Mouse (Mus musculus) heart, postnatal 4 days (tissue): ENCODE measurements at regions not wholly inside any gene's neighbourhood (a gene's known extent, or its start where the extent isn't known, plus 50 kb on each side); places are given as distances from the start of the nearest gene placed in this dataset.
A peak's percentile ranks its signal among the peaks of the same experiment; 100 is the strongest.

Experiments used
- DNase-seq: peaks from one replicate; pipeline ENCODE4 v3.0.0; 2021

DNA sequence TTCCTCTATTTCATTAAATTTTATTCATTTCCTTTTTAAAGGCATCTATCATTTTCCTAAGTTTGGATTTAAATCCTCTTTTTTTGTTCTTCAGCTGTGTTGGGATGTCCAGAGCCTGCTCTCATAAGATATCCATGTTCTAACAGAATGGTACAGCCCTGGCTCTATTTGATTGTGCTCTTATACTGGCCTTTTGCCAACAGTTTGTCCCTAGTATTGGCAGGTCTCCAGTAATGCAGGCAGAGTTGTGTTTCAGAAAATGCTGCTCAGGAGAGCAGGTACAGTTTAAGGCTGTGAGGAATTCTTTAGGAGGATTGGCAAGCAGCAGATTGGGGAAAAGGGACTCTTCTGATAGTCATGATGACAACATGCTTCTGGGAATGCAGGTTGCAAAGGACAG lies 797.1 kb upstream of the Slit2 start:
- DNase-seq, result no peak

DNA sequence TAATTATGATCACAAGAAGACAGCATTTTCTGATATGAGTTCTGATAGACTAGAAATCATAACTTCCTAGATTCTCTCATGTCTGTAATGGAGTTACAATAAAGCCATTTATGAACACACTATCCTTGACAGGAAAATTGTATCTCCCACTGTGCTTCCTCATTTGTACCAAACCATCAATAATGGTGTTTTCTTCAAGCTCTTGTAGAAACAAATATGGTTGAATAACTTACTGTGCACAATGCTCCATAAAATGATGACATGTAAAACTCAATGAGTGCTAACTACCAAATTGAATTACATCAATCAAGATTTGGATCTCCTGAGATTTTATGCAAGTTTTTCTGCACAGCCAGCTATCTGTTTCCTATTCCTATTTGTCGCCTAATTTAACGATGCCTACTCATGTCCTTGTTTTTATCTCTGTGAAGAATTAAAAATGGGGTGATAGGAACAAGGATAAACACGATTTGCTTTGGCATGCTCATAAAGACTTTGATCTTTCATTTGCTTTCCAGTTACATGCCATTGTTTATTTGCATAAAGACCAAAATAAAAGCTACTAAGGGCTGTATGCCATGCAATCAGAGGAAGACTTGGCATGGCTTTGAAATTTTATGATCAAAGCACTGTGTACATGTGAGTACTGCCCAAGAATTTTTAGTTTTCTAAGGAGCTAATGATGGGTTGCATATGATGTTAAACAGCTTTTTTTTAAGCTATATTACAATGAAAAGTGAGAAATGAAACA lies 780.6 kb upstream of the Slit2 start:
- no peak for DNase-seq

DNA sequence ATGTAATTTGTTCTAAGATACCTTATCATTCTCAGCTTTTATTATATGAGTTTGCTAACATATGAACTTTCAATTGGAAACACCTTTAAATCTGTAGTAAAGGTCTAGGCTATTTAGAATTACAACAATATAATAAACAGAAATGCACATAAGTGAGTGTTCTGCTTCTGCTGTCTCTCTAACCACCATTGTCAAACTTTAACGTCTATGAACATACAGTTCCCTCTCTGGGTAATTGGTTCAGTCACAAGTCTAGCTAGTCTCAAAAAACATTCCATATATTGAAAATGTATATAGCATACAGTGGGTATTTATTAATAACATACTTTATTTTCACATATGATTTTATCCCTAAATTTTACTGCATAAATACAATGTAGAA lies 780.0 kb upstream of the Slit2 start:
- DNase-seq, result no peak

DNA sequence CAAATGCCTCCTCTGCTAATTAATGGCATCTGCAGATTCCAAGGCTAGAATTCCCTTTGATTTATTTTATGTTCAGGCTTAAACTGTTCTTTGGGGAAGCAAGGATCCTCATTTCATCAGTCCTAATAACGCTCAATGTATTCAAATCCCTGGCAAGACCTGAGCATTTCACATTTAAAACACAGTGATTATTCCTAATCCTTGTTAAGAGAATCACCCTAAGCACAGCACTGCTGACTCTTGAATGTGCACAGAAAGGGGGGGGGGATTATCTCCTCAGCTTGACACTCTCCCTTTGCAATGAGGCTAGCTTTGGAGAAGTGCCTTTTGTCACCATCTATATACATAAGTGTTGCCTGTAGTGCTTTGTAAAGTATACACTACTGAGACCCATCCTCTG lies 772.4 kb upstream of the Slit2 start:
- no peak for DNase-seq

DNA sequence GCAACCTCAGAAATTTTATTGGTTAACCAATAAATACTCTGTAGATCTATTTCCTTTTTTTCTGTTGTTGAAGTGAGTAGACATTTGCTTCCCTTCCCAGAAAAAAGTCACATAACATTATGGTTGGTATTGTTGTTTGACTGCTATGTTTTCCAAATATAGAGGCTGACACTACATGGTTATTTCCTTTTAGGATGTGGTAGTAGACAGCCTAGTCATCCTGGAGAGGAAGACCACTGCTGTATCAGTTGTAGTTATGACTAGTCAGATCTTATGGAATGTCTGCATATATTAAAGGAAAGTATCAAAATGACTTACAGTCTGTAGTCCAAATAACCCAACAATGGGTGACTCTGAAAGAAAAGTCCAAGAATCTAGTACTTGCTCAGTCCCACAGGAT lies 767.5 kb upstream of the Slit2 start:
- DNase-seq, result no peak

DNA sequence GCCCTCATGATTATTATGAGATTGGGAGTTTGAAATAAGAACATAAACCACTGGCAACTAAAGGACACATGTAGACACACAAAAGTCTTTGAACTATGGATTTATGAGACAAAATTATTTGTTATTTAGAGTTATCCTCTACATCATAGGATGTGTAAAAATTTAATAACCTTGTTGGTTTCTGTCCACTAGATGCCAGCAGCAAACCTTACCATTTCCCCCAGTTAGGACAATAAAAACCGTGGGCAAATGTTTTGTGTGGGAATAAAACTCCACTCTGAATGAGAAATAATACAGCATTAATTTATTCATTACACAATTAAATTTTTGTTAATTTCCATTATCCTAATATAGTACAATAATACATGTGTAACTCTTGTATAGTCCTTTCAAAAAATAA lies 757.7 kb upstream of the Slit2 start:
- no peak for DNase-seq

DNA sequence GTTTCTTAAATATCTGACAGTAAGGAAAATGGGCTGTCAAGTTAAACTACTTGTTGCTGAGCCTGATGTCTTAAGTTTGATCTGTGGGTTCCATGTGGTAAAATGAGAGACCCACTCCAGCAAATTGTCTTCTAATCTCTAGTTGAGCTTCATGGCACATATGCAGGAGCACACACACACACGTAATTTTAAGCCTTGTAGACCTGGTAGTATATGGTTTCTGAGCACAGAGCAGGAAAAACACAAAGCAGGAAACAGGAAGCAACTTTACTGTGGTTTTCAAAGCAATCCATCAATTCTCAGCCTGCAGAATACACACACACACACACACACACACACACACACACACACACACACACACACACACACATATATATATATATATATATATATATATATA lies 746.8 kb upstream of the Slit2 start:
- no peak for DNase-seq

DNA sequence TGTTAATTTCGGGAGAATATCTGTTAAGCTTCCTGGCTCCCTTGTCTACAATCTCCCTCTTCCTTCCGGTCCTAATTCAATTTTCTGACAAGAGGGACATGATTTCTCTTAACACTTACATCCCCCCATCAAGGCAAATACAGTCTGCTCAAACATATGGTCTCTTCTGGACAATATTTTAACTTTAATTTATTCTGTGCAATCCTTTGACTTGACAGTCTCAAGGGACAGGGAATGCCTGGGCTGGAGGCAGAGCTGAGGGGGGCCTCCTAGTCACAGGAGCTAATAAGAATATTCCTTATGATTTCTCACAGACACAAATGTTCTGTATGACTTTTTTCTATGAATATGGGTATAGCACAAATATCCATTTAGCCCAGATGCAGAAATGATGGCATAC lies 742.9 kb upstream of the Slit2 start:
- no peak for DNase-seq

DNA sequence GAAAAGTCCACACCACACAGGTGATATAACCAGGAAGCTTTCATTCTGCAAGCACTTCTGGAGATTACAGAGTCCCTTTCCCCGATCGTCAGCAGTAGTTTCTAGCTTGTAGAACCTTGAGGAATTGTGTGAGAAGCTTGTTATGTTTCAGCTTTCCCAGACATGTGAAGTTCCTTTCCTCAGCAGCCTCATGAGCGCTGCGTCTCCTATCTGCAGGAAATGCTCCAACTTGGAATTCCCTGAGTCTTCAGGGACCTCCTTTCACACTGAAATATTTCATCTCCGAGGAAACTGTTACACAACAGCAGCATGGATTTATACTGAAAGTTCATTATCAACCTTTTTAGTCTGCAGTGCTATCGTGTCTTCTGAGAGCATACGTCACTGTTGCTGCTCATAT lies 742.4 kb upstream of the Slit2 start:
- DNase-seq, result peak; percentile 42

DNA sequence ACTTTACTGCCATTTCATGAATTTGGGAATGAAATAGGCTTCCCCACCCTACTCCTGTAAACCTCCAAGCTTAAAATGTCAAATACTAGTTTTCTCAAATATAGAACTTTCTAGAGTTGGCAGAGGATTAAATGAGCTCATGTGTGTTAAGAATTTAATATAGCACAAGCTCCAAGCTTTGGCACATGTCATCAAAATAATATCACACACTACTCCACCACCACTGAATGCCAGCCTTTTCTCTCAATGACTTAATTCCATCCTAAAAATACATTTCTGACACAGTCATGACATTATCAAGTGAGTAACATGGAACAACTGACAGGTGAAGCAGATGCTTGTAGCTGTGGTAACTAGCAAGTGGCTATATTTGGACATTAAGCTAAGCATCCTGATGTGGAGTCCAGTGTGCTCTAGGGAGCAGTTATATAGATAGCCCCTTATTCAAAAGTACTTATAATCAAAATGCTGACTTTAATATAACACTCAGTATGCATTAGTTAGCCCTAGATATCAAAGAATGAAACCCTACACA lies 728.0 kb upstream of the Slit2 start:
- no peak for DNase-seq

DNA sequence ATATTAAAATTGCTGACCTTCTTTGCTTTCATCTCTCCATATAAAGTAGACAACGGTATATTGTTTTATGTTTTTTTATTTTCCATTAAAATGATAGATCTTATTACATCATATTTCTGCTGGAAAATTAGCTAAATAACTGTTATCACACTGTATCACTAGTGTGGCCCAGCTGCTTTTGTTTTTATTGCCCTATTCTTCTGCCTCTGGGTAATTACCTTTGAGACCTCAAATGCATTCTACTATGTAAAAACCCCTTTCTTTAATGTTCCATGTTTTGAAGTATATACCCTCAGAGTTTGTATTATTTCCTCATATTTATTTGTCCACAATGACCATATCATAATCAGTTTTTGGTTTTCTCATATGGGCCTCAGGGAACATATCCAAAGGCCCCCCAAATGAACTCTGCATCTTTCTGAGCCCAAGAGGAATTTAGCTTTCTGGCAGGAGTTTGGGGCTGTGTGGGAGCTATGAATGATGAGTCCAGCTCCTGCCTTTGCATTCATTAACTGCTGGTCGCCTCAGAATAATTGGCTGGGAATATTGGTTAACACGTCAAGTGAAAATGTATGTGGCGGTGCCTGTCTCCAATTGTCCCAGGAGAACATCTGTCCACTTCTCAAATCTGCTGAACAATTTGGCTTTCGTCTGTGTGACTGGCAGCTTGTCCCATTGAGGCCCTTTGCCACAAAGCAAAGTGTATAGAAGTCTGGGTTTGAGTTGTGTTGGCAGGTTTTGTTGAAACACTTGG lies 721.1 kb upstream of the Slit2 start:
- DNase-seq, result no peak

DNA sequence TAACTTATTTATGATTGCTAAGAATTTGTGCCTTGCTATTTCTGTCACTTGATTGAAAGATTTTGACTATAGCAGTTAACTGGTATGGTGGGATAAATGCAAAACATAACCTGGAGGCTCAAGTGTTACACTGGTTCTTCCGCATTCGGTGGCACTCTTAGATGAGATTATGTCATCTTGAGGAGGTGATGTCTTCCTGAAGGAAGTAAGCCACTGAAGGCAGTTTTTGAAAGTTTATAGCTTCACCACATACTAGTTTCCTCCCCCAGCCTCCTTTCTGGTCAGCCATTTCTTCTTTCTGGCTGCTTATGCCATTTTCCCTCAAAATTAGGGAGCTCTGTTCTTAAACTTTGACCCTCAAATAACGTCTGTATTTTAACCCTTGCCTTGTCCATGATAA lies 710.3 kb upstream of the Slit2 start:
- no peak for DNase-seq

DNA sequence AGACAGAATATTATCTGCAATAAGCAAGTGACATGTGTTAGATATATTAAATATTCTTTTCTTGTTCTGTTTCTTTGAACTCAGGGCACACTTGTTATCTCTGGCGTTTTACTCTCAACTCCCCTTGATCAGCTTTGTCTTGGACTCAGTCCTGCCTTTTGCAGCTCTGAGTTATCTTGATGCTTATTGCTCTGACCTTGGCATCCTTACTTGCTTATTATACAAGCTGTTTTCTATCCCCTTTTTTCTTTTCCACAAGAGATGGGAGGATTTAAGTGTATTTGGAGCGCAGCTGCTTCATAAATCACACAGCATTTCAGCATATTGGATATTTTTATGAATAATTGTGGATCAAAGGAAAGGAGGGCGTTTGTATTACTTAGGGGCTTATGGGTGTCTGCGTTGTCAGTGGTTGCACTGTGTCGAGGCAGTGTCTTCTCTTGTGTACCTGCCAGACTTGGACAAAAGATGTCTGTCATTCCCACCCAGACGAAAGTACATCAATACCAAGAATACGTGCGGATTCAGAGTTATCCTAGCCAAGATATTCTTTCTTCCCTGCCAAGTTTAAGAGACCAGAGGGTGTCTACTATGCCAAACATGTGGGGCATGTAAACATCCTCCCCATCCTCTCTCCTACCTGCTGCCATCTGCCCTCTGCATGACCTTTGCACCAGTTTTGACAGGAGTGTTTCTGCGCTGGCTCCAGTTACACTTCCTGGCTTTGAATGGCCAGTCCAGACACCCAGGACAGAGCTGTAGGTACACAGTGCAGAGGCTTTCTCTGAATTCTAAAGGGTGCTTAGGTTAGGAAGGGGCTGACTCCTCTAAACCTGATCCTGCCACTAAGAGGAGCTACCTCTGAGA lies 709.3 kb upstream of the Slit2 start:
- DNase-seq, result peak; percentile 14

DNA sequence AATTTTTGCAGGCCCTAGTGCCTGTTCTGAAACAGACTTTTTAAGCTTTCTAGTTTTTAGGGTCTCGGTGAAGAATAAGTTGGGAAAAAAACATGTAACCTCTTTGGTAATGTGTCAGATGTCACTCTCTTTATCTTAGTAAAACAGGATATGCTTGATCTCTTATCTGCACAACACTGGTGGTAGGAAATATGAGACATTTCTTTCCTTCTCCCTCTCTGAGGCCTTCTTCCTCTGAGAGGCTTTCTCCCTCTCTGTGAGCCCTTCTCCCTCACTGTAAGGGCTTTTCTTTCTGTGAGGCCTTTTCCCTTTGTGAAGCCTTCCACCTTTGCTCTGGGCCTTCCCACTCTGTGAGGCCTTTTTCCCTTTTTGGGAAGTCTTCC lies 708.7 kb upstream of the Slit2 start:
- no peak for DNase-seq

DNA sequence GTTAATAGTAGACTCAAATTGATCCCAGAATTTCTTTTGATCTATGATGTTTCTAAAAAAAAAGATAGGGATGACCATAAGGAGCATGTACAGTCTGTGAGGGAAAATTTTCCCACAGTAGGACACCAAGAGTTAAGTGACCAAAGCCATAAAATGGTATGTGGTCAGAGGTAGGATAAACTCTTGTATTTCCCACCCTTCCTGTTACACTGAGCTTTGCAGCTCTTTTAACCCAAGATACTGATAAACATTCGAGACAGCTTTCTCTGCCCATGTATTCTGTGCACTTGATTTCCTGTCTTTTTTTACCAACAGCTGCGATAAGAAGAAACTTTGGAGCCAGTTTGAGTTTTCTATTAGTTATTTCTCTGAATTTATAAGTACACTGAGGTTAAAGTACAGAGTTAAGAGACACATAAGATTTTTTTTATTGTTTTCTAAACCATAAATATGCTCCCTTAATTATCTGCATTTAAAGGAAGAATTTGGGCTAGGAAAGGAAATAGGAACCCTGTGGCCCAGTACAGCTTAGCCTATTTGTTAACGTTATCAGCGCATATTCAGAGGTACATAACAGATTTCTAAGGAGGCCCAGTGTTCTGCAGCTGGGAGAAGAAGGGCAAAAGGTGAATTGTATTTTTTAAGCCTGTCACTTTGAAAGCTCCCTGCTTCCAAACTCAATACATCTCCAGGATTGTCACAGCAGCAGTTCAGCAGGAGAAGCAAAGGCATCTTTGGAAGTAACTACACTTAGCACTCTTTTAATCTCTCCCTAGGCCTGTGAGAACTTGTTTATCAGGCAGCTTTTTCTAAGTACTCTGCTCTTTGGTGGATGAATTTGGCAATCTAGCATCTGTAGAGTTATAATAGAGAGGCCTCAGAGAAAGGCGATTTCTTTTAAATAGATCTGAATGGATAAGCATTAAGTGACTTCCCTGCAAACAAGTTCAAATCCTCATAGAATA lies 706.4 kb upstream of the Slit2 start:
- no peak for DNase-seq

DNA sequence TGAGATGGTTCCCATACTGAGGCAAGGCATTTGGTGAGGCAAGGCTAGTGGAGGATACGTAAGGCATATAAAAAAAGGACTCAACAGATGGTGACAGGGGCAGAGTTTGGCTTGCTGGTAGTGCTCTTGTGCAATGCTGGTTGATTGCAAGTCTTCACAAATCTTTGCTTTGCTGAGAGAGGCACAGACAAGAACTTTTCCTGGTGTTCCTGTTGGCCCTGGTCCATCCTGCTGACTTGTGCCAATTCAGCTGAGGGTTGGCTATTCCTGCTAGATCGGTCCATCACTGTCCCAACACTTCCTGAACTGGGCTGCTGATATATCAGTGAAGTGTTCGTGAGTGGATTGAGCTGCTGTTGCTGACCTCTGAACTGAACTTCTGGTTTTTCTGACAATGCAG lies 703.3 kb upstream of the Slit2 start:
- peak; percentile 17 for DNase-seq

DNA sequence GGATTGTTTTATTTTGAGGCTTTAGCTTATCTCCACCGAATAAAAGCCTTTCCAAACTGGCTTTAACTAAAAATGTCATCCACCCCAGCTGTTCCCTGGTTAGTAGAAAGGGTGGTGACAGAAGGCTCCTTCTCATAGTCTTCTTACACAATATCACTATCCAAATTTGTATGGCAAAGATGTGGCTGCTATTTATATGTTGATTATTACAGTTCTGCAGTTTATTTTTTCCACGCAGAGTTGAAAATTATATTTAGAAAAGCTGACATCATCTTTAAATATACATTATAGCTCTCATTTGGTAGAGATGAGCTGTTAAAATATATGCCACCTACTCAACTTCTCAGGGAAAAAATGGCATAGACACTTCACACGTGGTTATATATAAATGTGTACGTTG lies 683.3 kb upstream of the Slit2 start:
- DNase-seq, result no peak

DNA sequence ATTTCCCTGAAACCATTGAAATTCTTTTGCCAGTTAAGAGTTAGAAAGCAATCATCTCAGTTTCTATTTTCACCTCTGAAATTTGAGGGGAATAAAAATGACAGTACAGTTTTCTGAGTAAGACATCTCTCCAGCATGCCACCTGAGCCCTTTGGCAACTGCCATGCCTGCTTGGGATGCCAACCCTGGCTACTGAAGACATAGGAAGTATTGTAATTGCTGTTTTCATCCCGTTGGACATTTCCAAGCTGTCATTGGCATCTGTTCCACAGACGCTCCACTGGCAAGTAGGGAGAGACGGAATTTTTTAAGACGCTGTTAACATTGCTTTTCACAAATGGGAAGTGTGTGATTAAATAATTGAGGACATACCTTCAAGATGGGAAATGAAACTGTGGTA lies 665.4 kb upstream of the Slit2 start:
- no peak for DNase-seq

DNA sequence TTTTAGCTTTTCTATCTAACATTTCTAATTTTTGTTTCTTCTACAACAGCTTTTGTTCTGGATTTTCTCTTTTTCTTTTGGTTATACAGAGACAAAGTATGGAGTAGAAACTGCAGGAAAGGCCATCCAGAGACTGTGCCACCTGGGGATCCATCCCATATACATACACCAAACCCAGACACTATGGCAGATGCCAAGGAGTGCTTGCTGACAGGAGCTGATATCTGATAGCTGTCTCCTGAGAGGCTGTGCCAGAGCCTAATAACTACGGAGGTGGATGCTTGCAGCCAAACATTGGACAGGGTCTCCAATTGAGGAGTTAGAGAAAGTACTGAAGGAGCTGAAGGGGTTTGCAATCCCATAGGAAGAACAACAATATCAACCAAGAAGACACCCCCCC lies 664.8 kb upstream of the Slit2 start:
- DNase-seq, result no peak

DNA sequence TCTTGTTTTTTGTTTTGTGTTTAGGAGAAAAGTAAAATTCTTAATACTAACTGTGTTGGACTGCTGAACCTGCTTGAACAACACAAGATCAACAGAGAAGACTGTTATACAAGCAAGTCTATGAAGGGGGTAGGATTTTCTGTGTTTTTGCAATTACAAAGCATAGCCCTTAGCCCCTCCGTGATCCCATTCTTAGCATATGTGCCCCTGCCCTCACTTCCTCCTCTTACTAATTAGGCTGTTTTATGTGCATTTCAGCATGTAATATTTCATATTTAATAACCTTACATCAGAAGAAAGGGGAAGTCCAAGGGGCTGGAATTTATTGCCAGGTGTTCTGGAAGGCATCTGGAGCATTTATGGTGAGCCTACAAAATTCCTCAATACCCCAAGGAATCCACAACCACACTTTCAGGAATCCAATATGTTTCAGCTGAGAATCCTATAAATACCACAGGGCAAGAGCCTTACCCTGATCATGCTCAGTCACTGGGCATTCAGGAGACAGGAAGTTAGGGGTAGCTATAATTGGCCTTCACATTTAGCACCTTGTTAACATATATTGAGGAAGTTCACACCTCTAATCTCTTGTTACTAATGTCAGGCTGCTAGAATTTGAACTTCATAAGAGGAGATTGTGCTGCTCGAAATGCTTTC lies 660.3 kb upstream of the Slit2 start:
- DNase-seq, result no peak

DNA sequence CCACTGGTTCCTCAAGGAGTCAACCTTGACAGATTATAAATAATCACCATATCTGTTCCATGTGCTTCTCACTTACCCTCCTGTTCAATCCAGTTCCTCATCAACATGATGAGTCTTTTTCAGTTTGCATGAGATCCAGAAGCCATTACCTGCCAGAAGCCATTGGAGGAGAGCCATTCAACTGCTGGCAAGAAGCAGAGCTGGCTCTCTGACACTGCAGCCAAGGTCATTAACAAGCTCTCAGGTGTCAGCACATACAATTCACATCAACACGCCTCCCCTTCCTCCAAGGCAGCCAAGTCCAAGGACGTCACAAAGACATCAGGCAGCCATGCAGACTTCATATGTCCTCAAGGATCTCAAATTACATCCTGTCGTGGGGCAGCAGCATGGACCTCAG lies 648.6 kb upstream of the Slit2 start:
- no peak for DNase-seq
